Mouse (Mus musculus): ENCODE data around the gene Sbk3.

The Sbk3 gene

GRCm38 (mm10) chr7:4933103-4933502 lies 37.9 kb downstream of the Sbk3 start:
- no peak for DNase-seq (ENCODE audit: low spot score)

- DNase-seq (ENCODE audit: low spot score), result no peak
Observed at GRCm38 (mm10) chr7:4928323-4928722, 42.6 kb downstream of the Sbk3 start.

DNA sequence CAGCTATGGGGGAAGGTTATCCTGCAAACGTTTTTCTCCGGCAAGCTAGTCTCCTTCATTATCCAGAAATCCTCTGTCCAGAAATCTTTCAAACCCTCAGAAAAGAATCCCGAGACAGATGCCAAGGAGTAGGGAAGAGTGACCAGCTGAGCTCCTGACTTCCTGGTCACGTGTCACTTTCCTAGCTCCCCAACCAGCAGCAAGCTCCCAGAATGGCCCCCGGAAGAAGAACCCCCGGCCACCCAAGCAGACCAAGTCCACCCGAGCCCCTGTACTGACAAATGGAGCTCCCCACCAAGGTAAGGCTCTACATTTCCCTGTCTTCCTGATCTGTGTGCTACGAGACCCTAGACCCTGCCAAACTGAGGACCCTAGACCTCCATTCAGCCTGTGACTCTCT lies 43.3 kb downstream of the Sbk3 start:
- no peak for DNase-seq (ENCODE audit: low spot score)

DNA sequence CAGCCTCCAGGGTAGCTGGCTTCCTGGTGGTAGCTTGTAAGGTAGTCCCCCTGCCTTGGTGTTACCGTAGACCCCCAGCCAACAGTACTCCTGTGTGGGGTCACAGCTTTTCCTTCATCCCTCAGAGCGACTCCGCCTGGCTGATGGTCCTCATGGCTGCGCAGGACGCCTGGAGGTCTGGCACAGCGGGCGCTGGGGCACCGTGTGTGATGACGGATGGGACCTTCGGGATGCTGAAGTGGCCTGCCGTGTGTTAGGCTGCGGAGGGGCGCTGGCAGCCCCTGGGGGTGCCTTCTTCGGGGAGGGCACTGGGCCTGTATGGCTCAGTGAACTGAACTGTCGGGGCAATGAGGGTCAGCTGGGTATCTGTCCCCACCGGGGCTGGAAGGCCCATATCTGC lies 44.1 kb downstream of the Sbk3 start:
- DNase-seq (ENCODE audit: low spot score), result no peak

DNA sequence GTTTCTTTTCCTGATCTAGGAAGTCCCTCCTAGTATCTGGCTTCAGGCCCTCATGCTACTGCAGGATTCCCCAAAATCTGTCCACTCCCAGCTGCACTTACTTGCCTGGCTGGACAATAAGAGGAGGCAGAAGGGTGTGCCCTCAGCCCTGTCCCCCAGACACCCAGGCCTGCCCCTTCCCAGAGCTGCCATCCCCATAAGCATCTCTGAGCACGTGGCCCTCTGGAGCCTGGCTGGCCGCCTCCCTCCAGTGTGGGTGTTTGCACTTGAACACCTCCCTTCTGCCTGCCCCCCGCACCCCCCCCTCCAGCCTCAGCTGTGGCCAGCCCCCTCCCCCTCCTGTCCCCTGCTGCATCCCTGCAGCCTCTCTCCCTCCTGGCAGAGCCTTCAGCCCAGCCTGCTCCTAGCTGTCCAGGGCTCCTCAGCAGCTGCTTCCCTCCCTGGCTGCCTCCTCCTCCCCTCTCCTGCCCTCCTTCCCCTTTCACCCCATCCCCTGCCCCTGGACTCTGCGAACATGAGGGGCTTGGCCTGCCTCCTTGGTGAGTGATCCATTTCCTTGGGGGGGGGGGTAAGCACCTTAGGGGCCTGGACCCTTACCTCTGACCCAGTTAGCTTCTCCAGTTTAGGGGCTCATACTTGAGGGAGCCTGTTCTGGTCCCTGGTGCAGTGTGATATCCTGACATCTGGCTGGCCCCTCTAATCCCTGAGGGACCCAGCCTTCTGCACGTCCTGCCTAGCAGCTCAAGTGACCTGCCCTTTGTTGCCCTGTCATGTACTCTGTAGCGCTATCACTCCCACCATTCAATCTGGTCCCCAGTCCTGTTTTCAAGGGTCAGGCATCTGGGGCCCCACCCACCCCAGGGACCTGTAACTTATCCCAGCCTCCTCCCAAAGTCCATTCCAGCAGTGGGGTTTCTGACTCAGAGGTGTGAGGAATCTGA lies 45.3 kb downstream of the Sbk3 start, which contains the start of gene Ssc5d:
TSS of gene Ssc5d (plus strand) at position 345 of the 941 bp plus-strand sequence.
- DNase-seq (ENCODE audit: low spot score), result no peak

GRCm38 (mm10) chr7:4924891-4925301 lies 46.1 kb downstream of the Sbk3 start:
- DNase-seq (ENCODE audit: low spot score), result no peak

- DNase-seq (ENCODE audit: low spot score), result no peak
Observed at GRCm38 (mm10) chr7:4924483-4924882, 46.5 kb downstream of the Sbk3 start.

DNA sequence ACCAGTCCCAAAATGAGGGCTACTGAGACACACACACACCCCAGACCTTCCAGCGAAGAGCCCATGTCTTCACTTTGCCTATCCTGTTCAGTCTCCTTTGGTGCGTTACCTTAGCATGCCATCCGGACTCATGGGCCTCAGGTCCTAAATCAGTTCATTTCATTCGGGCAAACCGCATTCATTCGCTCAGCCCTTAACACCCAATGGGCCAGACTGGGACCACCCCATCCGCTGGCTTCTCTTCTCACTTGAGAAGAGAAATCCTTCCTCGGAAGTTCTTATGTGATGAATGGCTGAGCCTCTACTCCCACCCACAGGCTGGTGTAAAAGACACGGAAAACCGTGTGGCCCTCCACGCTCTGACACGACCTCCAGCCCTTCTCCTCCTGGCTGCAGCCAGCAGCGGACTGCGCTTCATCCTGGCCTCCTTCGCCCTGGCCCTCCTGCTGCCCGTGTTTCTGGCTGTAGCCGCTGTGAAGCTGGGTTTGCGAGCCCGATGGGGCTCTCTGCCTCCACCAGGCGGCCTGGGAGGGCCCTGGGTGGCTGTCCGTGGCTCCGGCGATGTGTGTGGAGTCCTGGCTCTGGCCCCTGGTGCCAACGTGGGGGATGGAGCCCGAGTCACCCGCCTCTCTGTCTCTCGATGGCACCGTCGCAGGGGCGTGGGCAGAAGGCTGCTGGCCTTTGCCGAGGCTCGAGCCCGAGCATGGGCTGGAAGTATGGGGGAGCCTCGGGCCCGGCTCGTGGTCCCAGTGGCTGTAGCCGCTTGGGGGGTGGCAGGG lies 47.2 kb downstream of the Sbk3 start:
- DNase-seq (ENCODE audit: low spot score), result no peak

DNA sequence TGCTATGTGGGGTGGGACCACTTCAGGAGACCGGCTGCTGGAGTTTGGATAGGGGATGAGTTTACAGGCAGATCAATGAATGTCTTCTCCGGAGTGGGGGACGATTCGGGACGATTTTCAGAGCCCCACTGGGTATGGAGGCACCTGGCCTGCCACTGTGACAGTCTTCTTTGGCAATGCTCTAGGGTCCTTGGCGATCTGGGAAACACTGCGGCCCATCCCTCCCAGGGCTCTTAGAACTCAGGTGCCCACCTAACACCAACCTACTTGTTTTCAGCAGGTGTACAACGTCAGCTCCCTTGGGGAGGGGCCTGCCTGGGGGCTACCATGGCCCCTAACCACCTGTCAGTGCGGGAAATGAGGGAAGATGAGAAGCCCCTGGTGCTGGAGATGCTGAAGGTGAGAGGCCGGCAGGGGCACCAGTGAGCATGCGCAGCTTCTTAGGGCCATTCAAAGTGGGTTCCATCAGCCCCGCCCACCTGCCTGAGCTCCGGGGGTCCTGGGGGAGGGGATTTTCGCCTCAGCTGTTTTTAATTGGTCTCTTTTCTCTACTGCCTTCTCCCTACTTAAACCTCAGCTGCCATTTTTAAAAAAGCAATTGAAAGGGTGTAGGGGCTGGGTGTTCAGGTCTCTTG lies 47.9 kb downstream of the Sbk3 start:
- DNase-seq (ENCODE audit: low spot score), result no peak

- no peak for DNase-seq (ENCODE audit: low spot score)
Observed at GRCm38 (mm10) chr7:4922508-4922907, 48.5 kb downstream of the Sbk3 start.

GRCm38 (mm10) chr7:4921824-4922482 lies 49.0 kb downstream of the Sbk3 start, which contains the start of gene Nat14:
Gene Nat14, plus strand, starts transcription at chr7:4922028.
- no peak for DNase-seq (ENCODE audit: low spot score)

GRCm38 (mm10) chr7:4920976-4921823 lies 49.8 kb downstream of the Sbk3 start:
- no peak for DNase-seq (ENCODE audit: low spot score)

DNA sequence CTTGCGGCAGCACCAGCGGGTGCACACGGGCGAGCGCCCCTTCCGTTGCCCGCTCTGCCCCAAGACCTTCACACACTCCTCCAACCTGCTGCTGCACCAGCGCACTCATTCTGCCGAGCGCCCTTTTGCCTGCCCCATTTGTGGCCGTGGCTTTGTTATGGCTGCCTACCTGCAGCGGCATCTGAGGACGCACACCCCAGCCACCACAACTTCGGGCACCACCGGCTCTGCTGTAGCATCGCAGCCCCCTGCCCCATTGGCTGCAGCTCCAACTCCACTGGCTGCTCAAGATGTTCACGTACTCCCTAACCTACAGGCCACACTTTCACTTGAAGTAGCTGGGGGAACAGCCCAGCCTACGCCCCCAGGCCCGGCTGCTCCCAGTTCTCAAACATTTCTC lies 50.5 kb downstream of the Sbk3 start:
- DNase-seq (ENCODE audit: low spot score), result no peak

- no peak for DNase-seq (ENCODE audit: low spot score)
Observed at GRCm38 (mm10) chr7:4919971-4920370, 51.0 kb downstream of the Sbk3 start.

- DNase-seq (ENCODE audit: low spot score), result no peak
Observed at GRCm38 (mm10) chr7:4919096-4919495, 51.9 kb downstream of the Sbk3 start.

DNA sequence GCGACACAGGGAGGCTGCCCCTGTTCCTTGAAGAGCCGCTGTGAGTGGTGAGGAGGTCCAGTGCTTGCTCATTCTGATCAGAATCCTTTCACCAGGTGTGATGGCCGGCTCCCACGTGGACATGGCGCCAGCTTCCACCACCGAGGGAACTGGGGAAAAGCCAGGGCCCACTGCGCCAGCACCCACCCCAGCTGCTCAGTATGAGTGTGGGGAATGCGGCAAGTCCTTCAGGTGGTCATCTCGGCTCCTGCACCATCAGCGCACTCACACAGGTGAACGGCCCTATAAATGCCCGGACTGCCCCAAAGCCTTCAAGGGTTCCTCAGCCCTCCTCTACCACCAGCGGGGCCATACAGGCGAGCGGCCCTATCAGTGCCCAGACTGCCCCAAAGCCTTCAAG lies 52.3 kb downstream of the Sbk3 start:
- no peak for DNase-seq (ENCODE audit: low spot score)

GRCm38 (mm10) chr7:4917494-4917893 lies 53.5 kb downstream of the Sbk3 start:
- no peak for DNase-seq (ENCODE audit: low spot score)

DNA sequence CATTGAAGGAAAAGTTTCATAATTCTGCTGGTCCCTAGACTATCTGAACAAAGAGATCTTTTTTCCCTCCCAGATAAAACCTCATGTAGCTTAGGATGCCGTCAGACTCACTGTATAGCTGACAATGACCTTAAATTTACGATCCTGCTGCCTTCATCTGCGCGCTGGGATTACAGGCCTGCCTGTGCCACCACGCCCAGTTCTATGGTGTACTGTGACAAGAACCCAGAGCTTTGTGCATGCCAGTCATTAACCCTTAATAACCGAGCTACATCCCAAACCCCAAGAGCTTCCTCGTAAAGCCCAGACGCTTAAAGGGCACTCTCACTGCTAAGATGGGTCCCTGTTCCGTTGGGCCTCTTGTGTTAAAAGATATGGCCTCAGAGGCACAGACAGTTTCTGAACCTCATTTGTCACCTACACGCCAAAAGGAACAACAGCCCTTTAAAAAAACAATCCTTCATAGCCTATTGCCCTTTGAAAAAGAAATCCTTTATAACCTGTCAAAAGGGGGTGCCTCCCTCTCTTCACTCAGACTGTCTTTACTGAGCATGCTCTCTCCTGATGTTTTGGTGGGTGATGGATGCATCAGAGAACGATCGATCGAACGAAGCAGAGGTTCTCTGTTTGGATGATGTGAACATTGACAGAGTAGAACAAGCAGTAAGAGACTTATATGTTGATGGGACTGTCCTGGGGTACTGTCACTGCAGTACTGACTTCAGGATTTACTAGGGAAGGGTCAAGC lies 55.1 kb downstream of the Sbk3 start:
- no peak for DNase-seq (ENCODE audit: low spot score)
